Mouse (Mus musculus): Measurements from ENCODE around the gene Lyl1. TPM values are rescaled to one million over a fixed set of nuclear protein-coding genes. Genes with fewer than 3 reads are reported as not detected.
A peak's percentile ranks its signal among the peaks of the same experiment; 100 is the strongest.

Lyl1 gene
- polyA plus RNA-seq, 1 experiment from 2014 or later = 5.0 TPM

DNA sequence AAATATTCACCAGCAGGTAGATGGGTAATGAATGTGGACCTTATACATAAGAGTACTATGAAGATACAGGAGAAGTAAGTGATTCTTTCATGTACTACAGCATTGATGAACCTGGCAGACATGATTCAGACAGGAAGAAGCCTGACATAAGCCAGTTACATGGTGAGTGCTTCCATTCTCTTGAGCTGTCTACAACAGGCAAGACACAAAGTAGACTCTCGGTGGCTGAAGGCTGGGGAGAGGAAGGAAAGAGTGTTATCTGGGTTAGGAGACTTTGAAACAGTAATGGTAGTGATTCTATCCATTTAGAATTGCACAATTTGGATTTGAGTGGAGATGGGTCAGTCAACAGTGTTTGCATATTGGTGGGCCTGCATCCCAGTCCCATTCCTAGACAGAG, 42.3 kb upstream of the Lyl1 start:
- no peak overlapping the region for H3K4me2 ChIP-seq (ENCODE audit: low read depth, low read length, severe bottlenecking)
- H3K9me3 ChIP-seq (ENCODE audit: control insufficient read depth, low read length) = no peaks in the 10 kb centered on the region
- DNase-seq (ENCODE audit: low spot score) (no peak), ATAC-seq (replicated peaks; ENCODE audit: low FRiP score) (no peak)
- H3K27ac ChIP-seq (ENCODE audit: low read depth, low read length) = no peak overlapping the region
- no peak overlapping the region for H3K9ac ChIP-seq (ENCODE audit: low read length)
- H3K36me3 ChIP-seq (ENCODE audit: control insufficient read depth, insufficient read depth, low read length) = no peaks in the 10 kb centered on the region
- no peaks in the 10 kb centered on the region for H3K27me3 ChIP-seq (ENCODE audit: control insufficient read depth, insufficient read depth, low read length)
- no peak overlapping the region for H3K4me3 ChIP-seq (ENCODE audit: low read depth, low read length)
- WGBS = 45% methylated on average over 1 of the region's 1 CpGs
- peaks cover 28% of the 10 kb centered on the region for H3K4me1 ChIP-seq (replicated peaks; ENCODE audit: control insufficient read depth, insufficient read depth, low read length)

DNA sequence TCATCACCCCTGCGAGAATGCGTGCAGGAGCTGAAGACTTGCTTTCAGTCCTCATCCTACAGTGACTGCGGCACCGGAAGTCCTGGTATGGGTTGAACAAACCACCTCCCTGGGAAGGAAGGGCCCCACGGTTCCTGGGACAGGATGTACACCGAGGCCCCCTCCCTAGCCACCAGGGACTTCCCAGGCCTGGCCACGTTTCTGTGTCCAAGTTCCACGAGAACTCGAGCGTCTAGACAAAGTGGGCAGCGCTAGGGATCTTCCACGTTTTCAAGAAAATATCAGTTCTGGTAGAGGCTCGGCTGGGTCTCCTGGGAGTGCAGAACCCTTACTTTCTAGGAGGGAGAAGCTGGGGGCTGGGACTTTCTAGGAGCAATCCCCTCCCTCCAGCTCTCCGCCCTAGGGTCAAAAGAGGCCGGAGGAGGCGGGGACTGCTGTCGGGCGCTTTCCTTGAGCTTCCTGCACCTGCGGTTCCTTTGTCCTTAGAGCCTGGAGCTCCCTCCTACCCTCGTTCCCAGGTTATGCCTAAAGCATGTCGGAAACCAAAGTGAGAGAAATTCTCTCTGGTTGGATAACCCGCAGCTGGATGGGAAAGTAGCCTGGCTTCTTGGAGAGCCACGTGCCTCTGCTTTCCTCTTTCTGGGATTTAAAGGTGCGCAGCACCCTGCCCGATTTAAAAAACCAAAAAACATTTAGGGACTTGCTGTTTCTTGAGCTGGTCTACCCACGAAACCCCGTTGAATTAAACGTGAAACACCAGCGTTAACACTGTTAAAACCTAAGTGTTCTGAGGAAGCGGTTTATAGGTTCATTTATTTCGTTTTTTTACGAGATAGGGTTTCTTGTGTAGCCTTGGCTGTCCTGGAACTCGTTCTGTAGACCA, 41.1 kb upstream of the Lyl1 start:
- peak overlapping the region; percentile 88 for H3K4me3 ChIP-seq (ENCODE audit: low read depth, low read length)
- H3K9ac ChIP-seq (ENCODE audit: low read length) = peak overlapping the region; percentile 89
- DNase-seq (ENCODE audit: low spot score) = peak; percentile 78
- H3K4me2 ChIP-seq (ENCODE audit: low read depth, low read length, severe bottlenecking) = peak overlapping the region; percentile 98
- no peaks in the 10 kb centered on the region for H3K27me3 ChIP-seq (ENCODE audit: control insufficient read depth, insufficient read depth, low read length)
- H3K27ac ChIP-seq (ENCODE audit: low read depth, low read length) = peak overlapping the region; percentile 85
- no peak for ATAC-seq (replicated peaks; ENCODE audit: low FRiP score)
- peaks cover 24% of the 10 kb centered on the region for H3K4me1 ChIP-seq (replicated peaks; ENCODE audit: control insufficient read depth, insufficient read depth, low read length)
- no peaks in the 10 kb centered on the region for H3K9me3 ChIP-seq (ENCODE audit: control insufficient read depth, low read length)
- H3K36me3 ChIP-seq (ENCODE audit: control insufficient read depth, insufficient read depth, low read length) = no peaks in the 10 kb centered on the region
- under 1% methylated on average over 33 of the region's 33 CpGs for WGBS

DNA sequence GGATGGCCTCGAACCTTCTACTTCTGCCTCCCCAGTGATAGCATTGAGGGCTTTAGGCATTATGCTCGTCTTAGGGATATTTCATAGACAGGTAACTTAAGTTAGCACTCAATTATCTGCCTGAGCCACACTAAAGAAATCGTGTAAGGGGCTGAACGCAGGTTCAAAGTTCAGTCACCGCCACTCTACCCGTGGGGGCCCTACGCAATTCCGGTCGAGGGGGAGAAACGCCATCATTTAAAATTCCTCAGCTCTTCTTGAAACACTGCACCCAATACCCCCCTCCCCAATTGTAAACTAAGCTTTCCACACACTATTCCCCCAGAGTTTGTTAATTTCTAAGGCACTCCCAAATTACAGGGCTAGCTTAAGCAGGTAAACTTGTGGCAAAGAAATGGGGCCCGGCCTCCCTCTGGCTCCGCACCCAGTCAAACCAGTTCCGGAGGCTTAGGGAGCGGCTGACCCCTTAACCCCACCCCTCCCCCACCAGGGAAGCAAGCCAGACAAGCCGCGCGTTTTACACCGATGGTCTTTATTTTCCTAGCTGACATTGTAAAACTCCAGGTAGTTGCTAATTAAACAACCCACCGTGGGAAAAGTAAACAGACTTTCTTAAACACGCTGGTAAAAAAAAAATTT, 40.3 kb upstream of the Lyl1 start:
- peak overlapping the region; percentile 89 for H3K9ac ChIP-seq (ENCODE audit: low read length)
- H3K4me1 ChIP-seq (replicated peaks; ENCODE audit: control insufficient read depth, insufficient read depth, low read length) = peaks cover 18% of the 10 kb centered on the region
- peak overlapping the region; percentile 85 for H3K27ac ChIP-seq (ENCODE audit: low read depth, low read length)
- ATAC-seq (replicated peaks; ENCODE audit: low FRiP score) (no peak), DNase-seq (ENCODE audit: low spot score) (peak; percentile 78)
- no peaks in the 10 kb centered on the region for H3K9me3 ChIP-seq (ENCODE audit: control insufficient read depth, low read length)
- H3K36me3 ChIP-seq (ENCODE audit: control insufficient read depth, insufficient read depth, low read length) = no peaks in the 10 kb centered on the region
- H3K27me3 ChIP-seq (ENCODE audit: control insufficient read depth, insufficient read depth, low read length) = no peaks in the 10 kb centered on the region
- H3K4me2 ChIP-seq (ENCODE audit: low read depth, low read length, severe bottlenecking) = peak overlapping the region; percentile 98
- peak overlapping the region; percentile 88 for H3K4me3 ChIP-seq (ENCODE audit: low read depth, low read length)
- under 1% methylated on average over 20 of the region's 20 CpGs for WGBS

DNA sequence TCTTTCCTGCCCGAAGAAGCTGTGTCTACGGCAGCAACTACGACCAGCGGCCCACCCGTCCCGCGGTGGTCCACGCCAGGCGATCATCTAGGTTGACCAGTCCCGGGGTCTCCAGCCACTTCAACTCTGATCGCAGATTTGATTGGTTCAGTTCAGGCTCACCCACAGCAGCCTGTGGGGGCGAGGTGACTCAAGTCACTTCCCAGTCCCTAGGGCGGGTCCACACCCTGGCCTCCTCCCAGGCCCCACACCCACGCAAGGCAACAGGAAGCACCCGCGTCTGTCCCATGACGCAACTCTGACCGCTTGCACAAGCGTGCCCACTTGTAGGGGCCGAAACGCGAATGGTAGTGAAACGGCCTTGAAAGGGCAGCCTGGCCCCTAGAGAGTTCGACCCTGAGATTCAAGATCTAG, 39.8 kb upstream of the Lyl1 start:
- no peaks in the 10 kb centered on the region for H3K36me3 ChIP-seq (ENCODE audit: control insufficient read depth, insufficient read depth, low read length)
- H3K9me3 ChIP-seq (ENCODE audit: control insufficient read depth, low read length) = no peaks in the 10 kb centered on the region
- H3K4me3 ChIP-seq (ENCODE audit: low read depth, low read length) = peak overlapping the region; percentile 88
- H3K9ac ChIP-seq (ENCODE audit: low read length) = peak overlapping the region; percentile 89
- peak; percentile 77 for DNase-seq (ENCODE audit: low spot score)
- H3K4me1 ChIP-seq (replicated peaks; ENCODE audit: control insufficient read depth, insufficient read depth, low read length) = peaks cover 13% of the 10 kb centered on the region
- H3K4me2 ChIP-seq (ENCODE audit: low read depth, low read length, severe bottlenecking) = peak overlapping the region; percentile 98
- no peak for ATAC-seq (replicated peaks; ENCODE audit: low FRiP score)
- peak overlapping the region; percentile 85 for H3K27ac ChIP-seq (ENCODE audit: low read depth, low read length)
- no peaks in the 10 kb centered on the region for H3K27me3 ChIP-seq (ENCODE audit: control insufficient read depth, insufficient read depth, low read length)
- WGBS = under 1% methylated on average over 24 of the region's 24 CpGs

DNA sequence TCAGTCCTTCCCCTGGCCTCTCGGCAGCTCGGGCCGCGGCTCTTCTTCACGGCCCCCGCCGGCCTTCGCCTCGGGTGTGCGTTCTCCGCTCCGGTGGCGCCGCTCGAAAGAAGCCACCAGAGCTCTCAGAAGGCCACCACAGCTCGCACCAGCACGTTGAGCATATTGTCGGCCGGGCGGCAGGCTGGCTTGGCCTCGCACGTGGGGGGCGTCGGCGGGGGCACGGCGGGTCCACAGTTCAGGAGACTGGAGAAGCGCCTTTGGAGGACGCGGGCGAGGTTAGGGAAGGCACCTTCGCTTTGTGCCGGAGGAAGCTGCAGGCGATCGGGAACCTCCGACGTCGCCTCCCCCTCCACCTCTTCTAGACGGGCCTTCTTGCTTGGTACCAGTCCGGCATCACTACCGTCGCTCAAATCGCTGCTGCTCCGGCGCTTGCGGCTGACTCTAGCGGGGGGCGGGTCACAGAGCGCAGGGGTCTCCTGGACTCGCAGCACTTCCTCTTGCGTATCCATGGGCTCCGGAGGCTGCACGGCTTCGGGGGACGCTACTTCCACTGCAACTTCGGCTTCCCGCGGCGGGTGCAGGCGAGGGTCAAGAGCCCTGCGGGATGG, 39.2 kb upstream of the Lyl1 start:
- Histone ChIP-seq H3K4me2 (ENCODE audit: low read depth, low read length, severe bottlenecking) (peak overlapping the region; percentile 98), H3K27me3 (ENCODE audit: control insufficient read depth, insufficient read depth, low read length) (no peaks in the 10 kb centered on the region), H3K4me1 (replicated peaks; ENCODE audit: control insufficient read depth, insufficient read depth, low read length) (peaks cover 7% of the 10 kb centered on the region), H3K4me3 (ENCODE audit: low read depth, low read length) (peak overlapping the region; percentile 88), H3K27ac (ENCODE audit: low read depth, low read length) (peak overlapping the region; percentile 85), H3K9me3 (ENCODE audit: control insufficient read depth, low read length) (no peaks in the 10 kb centered on the region), H3K36me3 (ENCODE audit: control insufficient read depth, insufficient read depth, low read length) (no peaks in the 10 kb centered on the region), H3K9ac (ENCODE audit: low read length) (peak overlapping the region; percentile 89)
- DNase-seq (ENCODE audit: low spot score) = peak; percentile 84
- peak; percentile 4 for ATAC-seq (replicated peaks; ENCODE audit: low FRiP score)
- WGBS = under 1% methylated on average over 61 of the region's 61 CpGs

DNA sequence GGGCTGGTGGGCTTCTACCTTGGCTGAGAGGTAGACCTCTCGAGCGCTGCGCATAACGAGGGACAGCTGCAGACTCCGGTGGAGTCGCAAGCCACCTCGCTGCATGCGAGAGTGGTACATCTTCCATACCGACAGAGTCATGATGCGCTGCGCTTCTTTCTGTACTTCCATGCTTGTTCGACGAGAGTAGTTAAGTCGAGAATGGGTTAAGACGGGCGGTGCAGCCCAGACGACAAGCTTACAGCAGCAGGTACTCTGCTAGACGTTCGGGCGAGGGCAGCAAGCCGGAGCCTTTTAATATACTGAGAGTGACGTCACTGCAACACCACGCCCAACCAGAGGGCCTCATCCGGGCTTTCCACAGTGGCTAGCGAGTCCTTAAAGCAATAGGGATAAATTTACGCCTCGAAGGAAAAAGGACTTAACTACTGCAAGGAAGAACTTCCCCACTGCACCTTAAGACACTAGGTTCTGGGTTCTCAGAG, 38.6 kb upstream of the Lyl1 start, which contains the start of gene Ier2:
Ier2 (minus strand) TSS at position 272 of the 485 bp plus-strand sequence.
- ATAC-seq (replicated peaks; ENCODE audit: low FRiP score) (peak; percentile 76), DNase-seq (ENCODE audit: low spot score) (peak; percentile 96)
- peak within 1 kb of the TSS; percentile 98 for H3K4me2 ChIP-seq (ENCODE audit: low read depth, low read length, severe bottlenecking)
- H3K4me3 ChIP-seq (ENCODE audit: low read depth, low read length) = peak within 1 kb of the TSS; percentile 88
- no peaks in the 10 kb centered on the region for H3K27me3 ChIP-seq (ENCODE audit: control insufficient read depth, insufficient read depth, low read length)
- WGBS = under 1% methylated on average over 27 of the region's 27 CpGs
- peaks cover 6% of the 10 kb centered on the region for H3K4me1 ChIP-seq (replicated peaks; ENCODE audit: control insufficient read depth, insufficient read depth, low read length)
- peak within 1 kb of the TSS; percentile 89 for H3K9ac ChIP-seq (ENCODE audit: low read length)
- peak within 1 kb of the TSS; percentile 87 for H3K27ac ChIP-seq (ENCODE audit: low read depth, low read length)
- no peaks in the 10 kb centered on the region for H3K36me3 ChIP-seq (ENCODE audit: control insufficient read depth, insufficient read depth, low read length)
- H3K9me3 ChIP-seq (ENCODE audit: control insufficient read depth, low read length) = no peaks in the 10 kb centered on the region

DNA sequence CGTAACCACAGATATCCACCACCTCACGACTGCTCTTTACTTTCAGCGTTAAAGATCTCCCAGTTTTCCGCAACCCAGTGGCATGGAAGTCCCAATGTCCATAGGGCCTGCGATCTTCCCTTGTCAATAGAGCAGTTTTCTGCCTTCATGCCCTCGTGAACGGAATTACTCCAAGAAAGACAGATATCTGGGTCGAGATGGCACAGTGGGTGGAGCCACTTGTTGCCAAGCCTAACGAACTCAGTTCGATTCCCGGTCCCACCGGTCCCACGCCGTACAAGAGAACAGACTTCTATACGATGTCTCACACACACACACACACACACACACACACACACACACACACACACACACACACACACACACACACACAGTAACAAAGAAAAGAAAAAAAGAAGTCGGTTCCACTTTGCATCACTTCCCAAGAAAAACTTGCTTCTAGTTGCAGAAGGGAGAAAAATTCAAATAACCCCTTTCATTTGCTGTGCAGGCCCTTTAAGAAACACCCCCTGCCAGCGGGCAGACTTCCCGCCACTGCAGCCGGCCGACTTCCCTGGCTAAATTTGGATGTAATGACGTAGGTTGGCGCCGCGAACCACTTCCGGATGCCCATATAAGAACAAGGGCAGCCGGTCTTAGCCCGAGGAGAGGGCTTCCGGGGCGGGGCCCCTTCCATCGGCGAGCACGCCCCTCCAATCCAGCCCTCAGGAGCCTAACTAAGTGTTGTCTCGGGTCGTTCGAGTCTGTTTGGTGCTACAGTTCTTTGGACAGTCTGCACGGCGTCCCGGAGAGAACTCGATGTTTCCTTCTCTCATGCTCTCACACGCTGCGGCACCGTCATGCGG, 37.6 kb upstream of the Lyl1 start:
- Histone ChIP-seq H3K4me3 (ENCODE audit: low read depth, low read length) (peak overlapping the region; percentile 88), H3K9me3 (ENCODE audit: control insufficient read depth, low read length) (no peaks in the 10 kb centered on the region), H3K27ac (ENCODE audit: low read depth, low read length) (peak overlapping the region; percentile 87), H3K36me3 (ENCODE audit: control insufficient read depth, insufficient read depth, low read length) (no peaks in the 10 kb centered on the region; the same call in 1 of the 2 replicates), H3K4me2 (ENCODE audit: low read depth, low read length, severe bottlenecking) (peak overlapping the region; percentile 98), H3K9ac (ENCODE audit: low read length) (peak overlapping the region; percentile 89), H3K27me3 (ENCODE audit: control insufficient read depth, insufficient read depth, low read length) (no peaks in the 10 kb centered on the region), H3K4me1 (replicated peaks; ENCODE audit: control insufficient read depth, insufficient read depth, low read length) (peaks cover 6% of the 10 kb centered on the region)
- WGBS = 3% methylated on average over 43 of the region's 43 CpGs
- ATAC-seq (replicated peaks; ENCODE audit: low FRiP score) (peak; percentile 83), DNase-seq (ENCODE audit: low spot score) (peak; percentile 97)

Measured in forebrain, embryonic 11.5 days (tissue).